Mouse (Mus musculus) hindbrain, embryonic 10.5 days (tissue): ENCODE data around the gene Medag. TPM values are rescaled to one million over a fixed set of nuclear protein-coding genes. Genes with fewer than 3 reads are reported as not detected.

Source experiments
- DNase-seq: peaks from one replicate; pipeline ENCODE4 v3.0.0-alpha.2; 2017; ENCODE audit warnings: low spot score
- H3K27ac ChIP-seq: fragments of 300-500 bp; sonication (generic); 2 replicates; pipeline ENCODE4 v1.5.1; 2016; ENCODE audit warnings: mild to moderate bottlenecking, moderate library complexity
- H3K27me3 ChIP-seq: fragments of 300-500 bp; sonication (generic); 2 replicates; pipeline ENCODE4 v1.6.1; 2016; ENCODE audit warnings: mild to moderate bottlenecking; ENCODE audit not compliant: poor library complexity, insufficient read depth, severe bottlenecking
- H3K36me3 ChIP-seq: fragments of 300-500 bp; sonication (generic); 2 replicates; pipeline ENCODE4 v1.6.1; 2016; ENCODE audit warnings: mild to moderate bottlenecking, moderate library complexity
- H3K4me1 ChIP-seq: fragments of 300-500 bp; sonication (generic); replicated peaks from 2 replicates; pipeline ENCODE4 v1.6.1; 2016; ENCODE audit warnings: mild to moderate bottlenecking
- H3K4me3 ChIP-seq: fragments of 300-500 bp; sonication (generic); 2 replicates; pipeline ENCODE4 v1.5.1; 2016; ENCODE audit warnings: mild to moderate bottlenecking, moderate library complexity
- H3K9me3 ChIP-seq: fragments of 300-500 bp; sonication (generic); 2 replicates; pipeline ENCODE4 v1.6.1; 2016; ENCODE audit warnings: mild to moderate bottlenecking, moderate library complexity
- WGBS: fragments of 180-500 bp; shearing (Covaris S2); methylation state at CpG from one replicate; pipeline ENCODE4 v1.1.7; 2016; 5-methylcytosine and 5-hydroxymethylcytosine counted together
- polyA plus RNA-seq: library from polyadenylated mRNA; unstranded; fragments of >200 nt; fragmentation: Nextera tagmentation; extraction: Ambion mirVana; gene quantifications from 2 replicates; pipeline ENCODE4 v1.2.1, GENCODE M21; 2016

The Medag gene
- polyA plus RNA-seq, 1 experiment from 2014 or later = 0.37 TPM

GRCm38 (mm10) chr5:149388947-149389346, 22.6 kb upstream of the Medag start:
- Histone ChIP-seq H3K9me3 (peaks cover 11% of the 10 kb centered on the region), H3K4me3 (no peak overlapping the region), H3K27me3 (no peaks in the 10 kb centered on the region), H3K36me3 (no peaks in the 10 kb centered on the region), H3K27ac (peak overlapping the region; percentile 59; the same call in 1 of the 2 replicates), H3K4me1 (peaks cover 26% of the 10 kb centered on the region)
- no peak for DNase-seq
- 84% methylated on average over 5 of the region's 5 CpGs for WGBS

- peaks cover 26% of the 10 kb centered on the region for H3K4me1 ChIP-seq
- peak overlapping the region; percentile 59; the same call in 1 of the 2 replicates for H3K27ac ChIP-seq
- H3K4me3 ChIP-seq = no peak overlapping the region
- no peaks in the 10 kb centered on the region for H3K27me3 ChIP-seq
- no peaks in the 10 kb centered on the region for H3K36me3 ChIP-seq
- H3K9me3 ChIP-seq = peaks cover 8% of the 10 kb centered on the region
- 70% methylated on average over 11 of the region's 11 CpGs for WGBS
- no peak for DNase-seq
These were observed 21.9 kb upstream of the Medag start for GRCm38 (mm10) chr5:149389548-149390211.

GRCm38 (mm10) chr5:149391574-149392375, 19.8 kb upstream of the Medag start:
- no peaks in the 10 kb centered on the region for H3K27me3 ChIP-seq
- WGBS = 59% methylated on average over 18 of the region's 18 CpGs
- DNase-seq = no peak

GRCm38 (mm10) chr5:149392420-149392988, 19.0 kb upstream of the Medag start:
- whole genome bisulfite sequencing = 77% methylated on average over 6 of the region's 6 CpGs
- H3K27ac ChIP-seq = no peak overlapping the region
- H3K9me3 ChIP-seq = peaks cover 8% of the 10 kb centered on the region
- no peaks in the 10 kb centered on the region for H3K36me3 ChIP-seq
- no peak overlapping the region for H3K4me3 ChIP-seq
- no peaks in the 10 kb centered on the region for H3K27me3 ChIP-seq
- peaks cover 26% of the 10 kb centered on the region for H3K4me1 ChIP-seq
- DNase-seq = no peak

More at GRCm38 (mm10) chr5:149391574-149392375, 19.8 kb upstream of the Medag start:
- peaks cover 8% of the 10 kb centered on the region for H3K9me3 ChIP-seq
- H3K36me3 ChIP-seq = no peaks in the 10 kb centered on the region
- H3K4me1 ChIP-seq = peaks cover 26% of the 10 kb centered on the region
- no peak overlapping the region for H3K4me3 ChIP-seq
- no peak overlapping the region for H3K27ac ChIP-seq

GRCm38 (mm10) chr5:149401446-149401975, 10.0 kb upstream of the Medag start:
- Histone ChIP-seq H3K27ac (no peak overlapping the region), H3K36me3 (no peaks in the 10 kb centered on the region), H3K4me1 (no peaks in the 10 kb centered on the region), H3K9me3 (peaks cover 11% of the 10 kb centered on the region; the same call in 1 of the 2 replicates), H3K4me3 (no peak overlapping the region), H3K27me3 (no peaks in the 10 kb centered on the region)
- no peak for DNase-seq
- WGBS = 91% methylated on average over 7 of the region's 7 CpGs

GRCm38 (mm10) chr5:149402029-149402428, 9.5 kb upstream of the Medag start:
- DNase-seq = no peak
- Histone ChIP-seq H3K4me1 (no peaks in the 10 kb centered on the region), H3K9me3 (peaks cover 11% of the 10 kb centered on the region; the same call in 1 of the 2 replicates), H3K27ac (no peak overlapping the region), H3K36me3 (no peaks in the 10 kb centered on the region), H3K4me3 (no peak overlapping the region), H3K27me3 (no peaks in the 10 kb centered on the region)
- WGBS = 93% methylated on average over 10 of the region's 10 CpGs

GRCm38 (mm10) chr5:149403386-149403785, 8.2 kb upstream of the Medag start:
- Histone ChIP-seq H3K4me1 (no peaks in the 10 kb centered on the region), H3K36me3 (no peaks in the 10 kb centered on the region), H3K27me3 (no peaks in the 10 kb centered on the region), H3K9me3 (peaks cover 14% of the 10 kb centered on the region; the same call in 1 of the 2 replicates), H3K4me3 (no peak overlapping the region), H3K27ac (no peak overlapping the region)
- DNase-seq = no peak
- 81% methylated on average over 5 of the region's 5 CpGs for WGBS

- H3K9me3 ChIP-seq = peaks cover 14% of the 10 kb centered on the region; the same call in 1 of the 2 replicates
- H3K27ac ChIP-seq = no peak overlapping the region
- H3K4me3 ChIP-seq = no peak overlapping the region
- no peaks in the 10 kb centered on the region for H3K36me3 ChIP-seq
- no peaks in the 10 kb centered on the region for H3K4me1 ChIP-seq
- no peak for DNase-seq
- 81% methylated on average over 5 of the region's 5 CpGs for WGBS
- no peaks in the 10 kb centered on the region for H3K27me3 ChIP-seq
These were observed 6.8 kb upstream of the Medag start for GRCm38 (mm10) chr5:149404710-149405109.

GRCm38 (mm10) chr5:149406791-149407276, 4.7 kb upstream of the Medag start:
- Histone ChIP-seq H3K36me3 (no peaks in the 10 kb centered on the region), H3K4me3 (no peak overlapping the region), H3K27ac (no peak overlapping the region), H3K9me3 (peaks cover 14% of the 10 kb centered on the region; the same call in 1 of the 2 replicates), H3K4me1 (peaks cover 9% of the 10 kb centered on the region), H3K27me3 (peaks cover 17% of the 10 kb centered on the region)
- no peak for DNase-seq
- WGBS = 92% methylated on average over 8 of the region's 8 CpGs

- no peak for DNase-seq
- WGBS = 93% methylated on average over 3 of the region's 3 CpGs
- H3K9me3 ChIP-seq = peaks cover 7% of the 10 kb centered on the region; the same call in 1 of the 2 replicates
These were observed 2.0 kb upstream of the Medag start for GRCm38 (mm10) chr5:149409502-149409901.

GRCm38 (mm10) chr5:149412194-149412575, 636 bp downstream of the Medag start:
- no peaks in the 10 kb centered on the region for H3K36me3 ChIP-seq

More at GRCm38 (mm10) chr5:149409502-149409901, 2.0 kb upstream of the Medag start:
- Histone ChIP-seq H3K4me1 (peaks cover 16% of the 10 kb centered on the region), H3K27ac (no peak overlapping the region), H3K36me3 (no peaks in the 10 kb centered on the region), H3K27me3 (peaks cover 37% of the 10 kb centered on the region), H3K4me3 (no peak overlapping the region)

GRCm38 (mm10) chr5:149412671-149413070, 1.1 kb downstream of the Medag start:
- Histone ChIP-seq H3K27me3 (peaks cover 37% of the 10 kb centered on the region), H3K36me3 (no peaks in the 10 kb centered on the region), H3K4me3 (no peak overlapping the region), H3K4me1 (peaks cover 16% of the 10 kb centered on the region), H3K27ac (no peak overlapping the region), H3K9me3 (peaks cover 2% of the 10 kb centered on the region; the same call in 1 of the 2 replicates)
- WGBS = 88% methylated on average over 10 of the region's 10 CpGs
- DNase-seq = no peak

More at GRCm38 (mm10) chr5:149412194-149412575, 636 bp downstream of the Medag start:
- Histone ChIP-seq H3K27me3 (peaks cover 37% of the 10 kb centered on the region), H3K4me3 (peak overlapping the region; percentile 49), H3K4me1 (peaks cover 16% of the 10 kb centered on the region), H3K27ac (peak overlapping the region; percentile 82), H3K9me3 (peaks cover 4% of the 10 kb centered on the region; the same call in 1 of the 2 replicates)
- DNase-seq = no peak
- 33% methylated on average over 11 of the region's 11 CpGs for WGBS
